ENCODE assay signal across 8 mouse cellular contexts in the genomic region with DNA sequence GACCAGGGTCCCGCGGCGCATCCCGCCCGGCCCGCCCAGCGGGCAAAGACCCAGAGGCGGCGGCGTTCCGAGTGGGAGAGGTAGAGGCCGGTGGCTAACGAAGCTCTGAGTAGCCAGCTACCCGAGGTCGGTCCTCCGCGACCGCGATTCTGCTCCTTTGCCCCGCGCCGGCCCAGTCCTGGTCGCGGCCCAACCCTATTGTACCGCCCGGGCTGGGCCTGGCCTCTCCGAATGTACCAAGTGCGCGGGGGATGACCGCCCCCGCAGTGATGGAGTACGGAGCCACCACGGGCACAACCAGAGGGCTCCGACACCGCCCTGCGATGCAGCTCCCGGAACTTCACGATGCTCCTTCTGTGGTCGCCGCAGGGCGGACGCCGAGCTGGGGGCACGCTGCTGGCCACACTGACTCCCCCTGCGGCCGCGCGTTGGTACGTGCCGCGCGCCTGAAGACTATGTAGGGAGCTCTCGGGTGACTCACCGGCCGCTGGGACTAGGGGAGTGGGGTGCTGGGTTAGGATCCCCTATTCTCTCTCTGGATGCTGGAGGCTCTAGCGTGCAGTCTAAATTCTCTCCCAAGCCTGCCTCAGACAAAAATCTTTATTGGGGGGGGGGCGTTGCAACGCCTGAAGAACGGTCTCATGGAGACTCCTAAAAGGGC. TPM values are rescaled to one million over a fixed set of nuclear protein-coding genes. Genes with fewer than 3 reads are reported as not detected.
DNase-seq lines count a peak whose midpoint lies in the region; ATAC-seq and TF ChIP-seq lines count a peak whose summit lies in the region.

A gene (minus strand): TSS at position 213 of the 661 bp plus-strand sequence.

- ATAC-seq in CD4-positive, CD25-positive, alpha-beta regulatory T cell, adult 4 months, result peak; percentile 76
- peak; percentile 84 for ATAC-seq in forebrain, embryonic 11.5 days (replicated peaks; ENCODE audit: low FRiP score)
- peak; percentile 82 for ATAC-seq in heart, embryonic 15.5 days (replicated peaks; ENCODE audit: insufficient number of reproducible peaks, insufficient read depth, low FRiP score, low read depth)
- ATAC-seq in liver, embryonic 14.5 days (ENCODE audit: insufficient read depth), result peak; percentile 84
- ATAC-seq in stomach, embryonic 15.5 days (ENCODE audit: insufficient read depth, low FRiP score, low read depth), result peak; percentile 85

- WGBS in forebrain, embryonic 11.5 days, result under 1% methylated on average over 52 of the region's 59 CpGs
- under 1% methylated on average over 59 of the region's 59 CpGs for WGBS in heart, embryonic 15.5 days
- WGBS in liver, embryonic 14.5 days (ENCODE audit: insufficient replicate concordance), result under 1% methylated on average over 59 of the region's 59 CpGs
- WGBS in stomach, embryonic 15.5 days, result under 1% methylated on average over 57 of the region's 59 CpGs

- H3K4me1 ChIP-seq in forebrain, embryonic 11.5 days (replicated peaks; ENCODE audit: control insufficient read depth, insufficient read depth, low read length), result peaks cover 36% of the 10 kb centered on the region
- H3K4me1 ChIP-seq in heart, embryonic 15.5 days (replicated peaks), result peaks cover 81% of the 10 kb centered on the region
- peaks cover 19 to 34% of the 10 kb centered on the region in 2 experiments for H3K4me1 ChIP-seq in liver, embryonic 14.5 days (replicated peaks; ENCODE audit: control insufficient read depth in 2 of 2, insufficient read depth in 2 of 2, low read length in 1 of 2)
- H3K4me1 ChIP-seq in stomach, embryonic 15.5 days, result peaks cover 62% of the 10 kb centered on the region

- no peaks in the 10 kb centered on the region for H3K27me3 ChIP-seq in forebrain, embryonic 11.5 days (ENCODE audit: control insufficient read depth, insufficient read depth, low read length)
- no peaks in the 10 kb centered on the region for H3K27me3 ChIP-seq in heart, embryonic 15.5 days
- H3K27me3 ChIP-seq in liver, embryonic 14.5 days (ENCODE audit: control insufficient read depth, insufficient read depth, low read length), result peaks cover 32% of the 10 kb centered on the region
- no peaks in the 10 kb centered on the region for H3K27me3 ChIP-seq in stomach, embryonic 15.5 days (replicated peaks)

- H3K9me3 ChIP-seq in forebrain, embryonic 11.5 days (ENCODE audit: control insufficient read depth, low read length), result no peaks in the 10 kb centered on the region
- no peaks in the 10 kb centered on the region for H3K9me3 ChIP-seq in heart, embryonic 15.5 days (replicated peaks)
- no peaks in the 10 kb centered on the region for H3K9me3 ChIP-seq in liver, embryonic 14.5 days (ENCODE audit: control insufficient read depth, low read length)
- H3K9me3 ChIP-seq in stomach, embryonic 15.5 days, result no peaks in the 10 kb centered on the region

- peak within 1 kb of the TSS; percentile 61 for H3K4me2 ChIP-seq in forebrain, embryonic 11.5 days (ENCODE audit: low read depth, low read length, severe bottlenecking)
- peak within 1 kb of the TSS; percentile 90 for H3K4me2 ChIP-seq in heart, embryonic 15.5 days
- H3K4me2 ChIP-seq in liver, embryonic 14.5 days (ENCODE audit: low read depth), result peak within 1 kb of the TSS; percentile 99
- H3K4me2 ChIP-seq in stomach, embryonic 15.5 days, result peak within 1 kb of the TSS; percentile 75

- H3K27ac ChIP-seq in forebrain, embryonic 11.5 days (ENCODE audit: low read depth, low read length), result peak within 1 kb of the TSS; percentile 92
- H3K27ac ChIP-seq in heart, embryonic 15.5 days, result peak within 1 kb of the TSS; percentile 97
- H3K27ac ChIP-seq in liver, embryonic 14.5 days, result peak within 1 kb of the TSS; percentile 42
- peak within 1 kb of the TSS; percentile 92 for H3K27ac ChIP-seq in stomach, embryonic 15.5 days

- TF ChIP-seq EP300 in liver, embryonic 14.5 days (IDR thresholded peaks at IDR 0.05; ENCODE audit: low read depth), result 0 out of 2 replicates have a peak, but pooled peaks have one; percentile 28

- no peaks in the 10 kb centered on the region; the same call in 1 of the 2 replicates for H3K36me3 ChIP-seq in forebrain, embryonic 11.5 days (ENCODE audit: control insufficient read depth, insufficient read depth, low read length)
- H3K36me3 ChIP-seq in heart, embryonic 15.5 days, result no peaks in the 10 kb centered on the region
- no peaks in the 10 kb centered on the region for H3K36me3 ChIP-seq in liver, embryonic 14.5 days (replicated peaks; ENCODE audit: control insufficient read depth, insufficient read depth, low read depth)
- H3K36me3 ChIP-seq in stomach, embryonic 15.5 days, result no peaks in the 10 kb centered on the region

- DNase-seq in c-Kit-positive CD71-negative TER-119-negative erythroid progenitor cells, embryonic 14.5 days (ENCODE audit: low read depth), result peak; percentile 85
- DNase-seq in forebrain, embryonic 11.5 days (ENCODE audit: low spot score), result peak; percentile 93
- peak; percentile 90 to 93 for DNase-seq in kidney, postnatal 25 days
- peak in 2 of 3 experiments; percentile 62 to 65 for DNase-seq in liver, embryonic 14.5 days (ENCODE audit: low read depth in 3 of 3, low spot score in 3 of 3)
- peak; percentile 93 for DNase-seq in neural tube, embryonic 10.5 days (ENCODE audit: extremely low spot score, low spot score)

- TF ChIP-seq CTCF in liver, embryonic 14.5 days (IDR thresholded peaks at IDR 0.05; ENCODE audit: low read depth), result peak; percentile 36

- peak within 1 kb of the TSS; percentile 93 for H3K4me3 ChIP-seq in forebrain, embryonic 11.5 days (ENCODE audit: low read depth, low read length)
- H3K4me3 ChIP-seq in heart, embryonic 15.5 days, result peak within 1 kb of the TSS; percentile 97
- peak within 1 kb of the TSS; percentile 72 to 88 for H3K4me3 ChIP-seq in liver, embryonic 14.5 days (ENCODE audit: insufficient read depth in 1 of 2, low read depth in 2 of 2, low read length in 2 of 2)
- peak within 1 kb of the TSS; percentile 79 for H3K4me3 ChIP-seq in stomach, embryonic 15.5 days (replicated peaks)

- H3K9ac ChIP-seq in forebrain, embryonic 11.5 days (ENCODE audit: low read length), result peak within 1 kb of the TSS; percentile 96
- H3K9ac ChIP-seq in heart, embryonic 15.5 days, result peak within 1 kb of the TSS; percentile 98
- peak within 1 kb of the TSS; percentile 83 for H3K9ac ChIP-seq in liver, embryonic 14.5 days (replicated peaks)
- peak within 1 kb of the TSS; percentile 91 for H3K9ac ChIP-seq in stomach, embryonic 15.5 days

RNA-seq across cellular contexts. Expression of the gene that starts here (rescaled TPM):
- polyA plus RNA-seq in CD4-positive, CD25-positive, alpha-beta regulatory T cell, adult 4 months (2017; shearing (Covaris generic)), result 1 to 10 TPM; 2.0 to 6.3 TPM
- 80.6 and 83.5 TPM in 2 replicates for polyA plus RNA-seq in forebrain, embryonic 11.5 days (2014; fragmentation: Nextera tagmentation; extraction: Ambion mirVana)
- polyA plus RNA-seq in heart, embryonic 15.5 days (2015; fragmentation: Nextera tagmentation; extraction: Ambion mirVana), result 39.4 and 50.7 TPM in 2 replicates
- polyA plus RNA-seq in liver, embryonic 14.5 days (2012; rRNA removed), result 8.6 and 9.4 TPM in 2 replicates
- 4.9 and 6.1 TPM in 2 replicates for polyA plus RNA-seq in liver, embryonic 14.5 days (2014; fragmentation: Nextera tagmentation; extraction: Ambion mirVana)
- 34.1 and 36.9 TPM in 2 replicates for polyA plus RNA-seq in stomach, embryonic 15.5 days (2015; fragmentation: Nextera tagmentation; extraction: Ambion mirVana)

Comparison
In these comparisons a context has a peak if more than half of its experiments do, and no peak if none do; other contexts are left out.
1. Peak in every context shown above with its lines: DNase-seq, ATAC-seq, H3K4me3 ChIP-seq and H3K27ac ChIP-seq.
2. H3K27ac ChIP-seq: peak in every context shown above with its lines; median percentile 97 in heart, embryonic 15.5 days; 92 in forebrain, embryonic 11.5 days; 92 in stomach, embryonic 15.5 days; 42 in liver, embryonic 14.5 days.